Mouse (Mus musculus): Measurements from ENCODE around the gene Rab3b.
A peak's percentile ranks its signal among the peaks of the same experiment; 100 is the strongest.

Gene Rab3b

GRCm38 (mm10) chr4:108959696-108960095 is 80.8 kb downstream of the Rab3b start:
- DNase-seq, result no peak

- DNase-seq, result no peak
Measured at GRCm38 (mm10) chr4:108960619-108961460, 82.0 kb downstream of the Rab3b start.

GRCm38 (mm10) chr4:108963017-108963416 is 84.2 kb downstream of the Rab3b start:
- no peak for DNase-seq

DNA sequence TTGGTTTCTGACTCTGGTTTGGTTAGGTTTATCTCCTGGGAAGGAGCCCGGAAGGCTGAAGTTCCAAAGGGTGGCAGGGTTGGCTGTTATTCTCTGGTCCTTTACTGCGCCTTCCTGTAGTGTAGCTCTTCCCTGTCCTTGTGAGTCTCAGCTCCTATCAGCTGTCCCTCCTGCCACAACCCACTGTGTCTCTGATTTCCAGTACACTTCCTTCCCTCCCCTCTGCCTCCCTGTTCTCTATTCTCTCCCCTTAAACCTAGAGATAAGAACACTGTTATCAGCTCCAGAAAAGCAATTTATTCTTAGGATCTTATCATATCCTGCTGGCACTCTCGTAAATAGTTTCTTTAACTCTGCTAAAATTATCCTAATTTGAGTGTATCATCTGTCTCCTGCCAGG is 90.7 kb downstream of the Rab3b start:
- DNase-seq, result no peak

DNA sequence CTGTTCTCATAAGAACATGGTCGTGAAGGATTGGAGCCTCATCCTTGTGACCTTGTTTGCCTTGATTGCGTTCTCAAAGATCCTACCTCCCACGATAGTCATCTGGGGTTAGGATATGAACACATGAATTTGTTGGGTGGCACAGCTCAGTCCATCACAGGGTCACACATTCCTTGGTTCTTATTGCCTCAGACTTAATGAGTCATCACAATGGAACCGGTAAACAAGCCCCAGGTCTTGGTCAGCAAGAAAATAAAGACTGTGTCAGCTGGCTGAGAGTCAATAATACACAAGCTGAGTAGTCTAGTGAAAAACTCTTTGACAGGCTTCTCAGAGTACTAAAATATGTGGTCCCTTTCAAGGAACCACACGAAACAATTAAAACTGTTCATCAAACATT is 92.2 kb downstream of the Rab3b start:
- no peak for DNase-seq

DNA sequence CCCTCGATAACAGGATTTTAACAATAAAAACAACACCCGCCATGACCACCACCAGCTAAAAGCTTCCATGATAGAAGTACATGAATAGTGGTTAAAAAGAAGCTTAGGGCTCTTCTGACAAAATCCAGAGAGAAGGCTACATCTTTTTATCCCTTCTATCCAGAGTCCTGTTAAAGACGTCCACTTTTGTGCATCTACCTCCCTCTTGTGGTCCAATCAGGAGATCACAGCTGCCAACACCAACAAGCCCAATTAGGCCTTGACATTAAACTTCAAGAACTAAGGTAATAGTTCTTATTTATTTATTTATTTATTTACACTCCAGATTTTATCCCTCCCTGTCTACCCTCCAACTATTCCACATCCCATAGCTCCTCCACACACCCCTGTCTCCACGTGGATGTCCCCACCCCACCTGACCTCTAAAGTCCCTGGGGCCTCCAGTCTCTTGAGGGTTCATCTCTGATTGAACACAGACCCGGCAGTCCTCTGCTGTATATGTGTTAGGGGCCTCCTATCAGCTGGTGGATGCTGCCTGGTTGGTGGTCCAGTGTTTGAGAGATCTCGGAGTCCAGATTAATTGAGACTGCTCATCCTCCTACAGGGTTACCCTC is 97.7 kb downstream of the Rab3b start:
- DNase-seq, result peak; percentile 63

- no peak for DNase-seq
Measured at GRCm38 (mm10) chr4:108986833-108987472, 108.1 kb downstream of the Rab3b start.

- no peak for DNase-seq
Measured at GRCm38 (mm10) chr4:108987473-108987842, 108.6 kb downstream of the Rab3b start.

DNA sequence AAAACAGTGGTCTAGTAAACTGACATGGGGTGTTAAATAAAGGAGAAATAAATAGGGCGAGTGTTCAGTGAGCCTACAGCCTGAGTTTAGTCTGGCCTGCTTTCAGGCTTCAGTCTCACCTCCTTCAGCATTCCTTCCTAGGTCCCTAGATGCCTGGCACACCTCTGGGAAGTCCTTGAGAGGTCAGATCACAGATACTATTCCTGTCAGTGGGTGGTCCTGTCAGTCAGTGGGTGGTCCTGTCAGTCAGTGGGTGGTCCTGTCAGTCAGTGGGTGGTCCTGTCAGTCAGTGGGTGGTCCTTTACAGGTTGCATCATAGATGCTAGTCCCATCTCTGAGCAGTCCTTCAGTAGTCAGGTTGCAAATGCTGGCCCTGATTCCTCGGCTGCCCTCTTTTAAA is 110.6 kb downstream of the Rab3b start:
- DNase-seq, result no peak

DNA sequence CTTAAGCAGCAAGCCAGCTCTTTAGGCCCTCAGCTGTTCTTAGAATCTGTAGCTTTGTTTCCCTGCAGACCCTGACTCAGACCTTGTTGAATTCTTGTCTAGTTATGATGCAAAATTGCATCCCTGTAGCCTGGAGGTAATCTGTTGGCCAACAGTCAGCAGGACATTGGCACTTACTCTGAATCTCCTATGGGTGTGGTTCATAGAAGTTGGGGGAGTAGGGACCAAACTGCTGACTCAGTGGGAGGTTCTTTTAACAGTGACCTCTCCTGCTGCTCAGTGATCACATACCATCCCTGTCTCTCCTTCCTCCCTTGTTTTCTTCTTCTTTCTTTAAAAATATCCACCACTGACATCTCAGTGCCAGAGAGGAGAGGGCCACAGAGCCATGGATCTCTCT is 111.2 kb downstream of the Rab3b start:
- no peak for DNase-seq

DNA sequence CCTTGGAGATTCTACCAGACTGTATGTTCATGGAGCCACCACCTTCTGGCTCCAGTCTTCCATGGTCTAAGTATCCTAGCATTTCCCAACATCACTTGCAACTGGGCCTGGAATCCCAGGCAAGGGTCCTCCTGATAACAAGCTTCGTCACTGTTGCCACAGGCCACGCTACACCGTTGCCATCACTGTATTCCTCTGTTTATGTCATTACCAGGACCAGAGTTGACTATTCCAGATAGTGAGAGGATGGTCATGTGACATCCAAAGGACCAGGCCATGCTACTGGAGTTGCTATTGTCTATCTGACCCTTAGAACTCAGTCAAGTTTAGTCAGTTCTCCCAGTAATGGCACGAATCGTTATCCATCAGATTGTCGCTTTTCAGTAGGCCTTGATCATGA is 111.7 kb downstream of the Rab3b start:
- no peak for DNase-seq

DNA sequence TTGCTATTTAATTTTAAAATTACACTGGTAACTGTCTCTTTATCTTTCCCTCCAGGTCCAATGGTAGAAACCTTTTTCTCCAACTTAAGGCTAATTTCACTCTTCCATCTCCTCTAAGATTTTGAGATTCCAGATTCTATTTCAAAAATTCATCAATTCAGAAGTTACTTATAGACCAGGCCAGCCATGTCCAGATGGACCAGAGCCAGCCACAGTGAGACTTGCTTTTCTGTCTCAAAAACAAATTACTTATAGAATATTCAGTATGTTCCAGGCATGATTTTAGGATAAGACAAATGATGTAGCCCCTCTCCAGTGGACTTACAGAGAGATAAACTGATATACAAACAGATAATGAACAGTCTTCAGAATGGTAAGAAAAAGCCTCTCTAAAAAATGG is 112.9 kb downstream of the Rab3b start:
- no peak for DNase-seq

All from embryo, embryonic 11 days (tissue).